Mouse (Mus musculus): Measurements from ENCODE around the gene Zmiz1. TPM values are rescaled to one million over a fixed set of nuclear protein-coding genes. Genes with fewer than 3 reads are reported as not detected.

Gene Zmiz1
- total and polyA plus RNA-seq, 3 experiments: 3.7 to 45.8 (median 11.1) TPM

DNA sequence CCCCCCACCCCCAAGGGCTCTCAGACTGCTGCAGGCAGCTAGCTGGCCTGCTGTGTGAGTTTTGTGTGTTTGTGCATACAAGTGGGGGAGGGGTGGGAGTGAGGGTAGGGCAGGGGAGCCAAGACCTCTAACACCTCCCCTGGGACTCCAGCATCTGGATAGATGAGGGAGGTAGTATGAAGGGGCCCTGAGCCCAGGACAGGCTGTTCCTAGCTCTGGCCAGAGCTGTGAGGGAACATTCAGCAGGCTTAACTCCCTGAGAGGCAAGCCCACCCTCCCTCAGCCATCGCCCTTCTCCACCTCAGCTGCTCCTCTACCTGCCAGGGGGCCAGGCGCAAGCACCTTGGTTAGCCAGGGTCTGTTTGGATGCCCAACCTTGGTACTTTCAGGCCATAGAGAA, 249.9 kb downstream of the Zmiz1 start:
- Histone ChIP-seq H3K4me2 (ENCODE audit: insufficient read depth, low read depth, poor library complexity, severe bottlenecking) (no peak overlapping the region), H3K27me3 (replicated peaks) (no peaks in the 10 kb centered on the region), H3K4me1 (ENCODE audit: control insufficient read depth in 1 of 2, insufficient read depth in 2 of 2) (peaks cover 0 to 22% of the 10 kb centered on the region in 2 experiments; a peak in 2 of 4 replicates), H3K36me3 (replicated peaks in 1 of 2; ENCODE audit: control insufficient read depth in 1 of 2, insufficient read depth in 1 of 2, low read length in 1 of 2) (no peaks in the 10 kb centered on the region), H3K9ac (ENCODE audit: insufficient read depth, low read depth) (no peak overlapping the region), H3K9me3 (replicated peaks; ENCODE audit: low read length) (no peaks in the 10 kb centered on the region), H3K27ac (ENCODE audit: insufficient read depth, low read depth) (no peak overlapping the region), H3K4me3 (replicated peaks in 1 of 3; ENCODE audit: low read depth in 2 of 3, low read length in 2 of 3, poor library complexity in 1 of 3) (no peak overlapping the region), H3K79me2 (replicated peaks; ENCODE audit: control insufficient read depth, extremely low read depth, insufficient read depth, poor library complexity, severe bottlenecking) (no peaks in the 10 kb centered on the region)
- no peak for TF ChIP-seq MEF2A (IDR thresholded peaks at IDR 0.05; ENCODE audit: borderline replicate concordance, low read depth, low read length)
- no peak for TF ChIP-seq CTCF (conservative IDR thresholded peaks at IDR 0.05 in 1 of 2, IDR thresholded peaks at IDR 0.05 in 1 of 2; ENCODE audit: low read depth in 2 of 2, low read length in 2 of 2)
- TF ChIP-seq BHLHE40 (IDR thresholded peaks at IDR 0.05; ENCODE audit: low read depth, low read length): no peak
- no peak for TF ChIP-seq NELFE (IDR thresholded peaks at IDR 0.05; ENCODE audit: low read depth, low read length)
- TF ChIP-seq SIN3A (IDR thresholded peaks at IDR 0.05; ENCODE audit: low read length): no peak
- TF ChIP-seq JUND (conservative IDR thresholded peaks at IDR 0.05; ENCODE audit: low read depth, low read length): no peak
- no peak for TF ChIP-seq KAT2A (IDR thresholded peaks at IDR 0.05; ENCODE audit: insufficient replicate concordance, low read length)
- TF ChIP-seq TCF12 (IDR thresholded peaks at IDR 0.05; ENCODE audit: low read depth, low read length): no peak
- TF ChIP-seq TBP (conservative IDR thresholded peaks at IDR 0.05; ENCODE audit: low read depth, low read length): no peak
- no peak for DNase-seq (ENCODE audit: extremely low read depth)
- dilution Hi-C loops (cut with MboI; ENCODE audit: extremely low pct_ligation_motif_present, extremely low pct_unique_long_range_greater_than_20kb, low sequenced_read_pairs) (no loop called here), in situ Hi-C loops (cut with MboI; ENCODE audit: low pct_ligation_motif_present, low pct_unique_long_range_greater_than_20kb, low sequenced_read_pairs) (no loop called here)

DNA sequence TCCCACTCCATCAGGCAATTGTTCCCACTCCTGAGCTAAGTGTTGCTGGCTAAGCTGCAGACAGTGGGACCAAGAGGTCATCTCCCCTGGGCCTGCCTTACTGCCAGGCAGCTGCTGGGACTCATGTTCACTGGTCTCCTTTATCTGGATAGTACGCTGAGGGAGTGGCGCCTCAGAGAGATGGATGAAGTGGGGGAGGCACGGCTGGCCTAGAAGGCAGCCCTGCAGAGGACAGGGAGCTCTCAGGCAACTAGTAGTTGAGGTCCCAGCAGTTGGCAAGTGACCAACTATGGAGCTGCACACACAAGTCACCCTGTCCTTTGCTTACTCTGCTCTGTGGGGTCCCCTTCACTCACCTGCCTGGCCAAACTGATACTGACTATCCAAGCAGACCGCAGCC, 251.1 kb downstream of the Zmiz1 start:
- TF ChIP-seq E2F4 (IDR thresholded peaks at IDR 0.05; ENCODE audit: insufficient replicate concordance, low read depth, low read length): no peak
- TF ChIP-seq ETS1 (conservative IDR thresholded peaks at IDR 0.05; ENCODE audit: low read depth, low read length): no peak
- H3K9me3 ChIP-seq (replicated peaks; ENCODE audit: low read length): no peaks in the 10 kb centered on the region
- dilution Hi-C loops (cut with MboI; ENCODE audit: extremely low pct_ligation_motif_present, extremely low pct_unique_long_range_greater_than_20kb, low sequenced_read_pairs) (no loop called here), in situ Hi-C loops (cut with MboI; ENCODE audit: low pct_ligation_motif_present, low pct_unique_long_range_greater_than_20kb, low sequenced_read_pairs) (loop anchor here (10.0 kb wide), 1 partner anchor 105 kb away; no protein-coding TSS in a partner anchor)
- H3K4me1 ChIP-seq (ENCODE audit: control insufficient read depth in 1 of 2, insufficient read depth in 2 of 2): peaks cover 0 to 22% of the 10 kb centered on the region in 2 experiments; a peak in 2 of 4 replicates
- no peaks in the 10 kb centered on the region for H3K27me3 ChIP-seq (replicated peaks)
- no peak overlapping the region for H3K9ac ChIP-seq (ENCODE audit: insufficient read depth, low read depth)
- no peak overlapping the region for H3K4me3 ChIP-seq (replicated peaks in 1 of 3; ENCODE audit: low read depth in 2 of 3, low read length in 2 of 3, poor library complexity in 1 of 3)
- H3K27ac ChIP-seq (ENCODE audit: insufficient read depth, low read depth): no peak overlapping the region
- H3K36me3 ChIP-seq (replicated peaks in 1 of 2; ENCODE audit: control insufficient read depth in 1 of 2, insufficient read depth in 1 of 2, low read length in 1 of 2): no peaks in the 10 kb centered on the region
- no peak overlapping the region for H3K4me2 ChIP-seq (ENCODE audit: insufficient read depth, low read depth, poor library complexity, severe bottlenecking)
- DNase-seq (ENCODE audit: extremely low read depth): no peak
- no peaks in the 10 kb centered on the region for H3K79me2 ChIP-seq (replicated peaks; ENCODE audit: control insufficient read depth, extremely low read depth, insufficient read depth, poor library complexity, severe bottlenecking)

GRCm38 (mm10) chr14:25710681-25711080, 251.7 kb downstream of the Zmiz1 start:
- no peak for DNase-seq (ENCODE audit: extremely low read depth)
- H3K4me2 ChIP-seq (ENCODE audit: insufficient read depth, low read depth, poor library complexity, severe bottlenecking): no peak overlapping the region
- in situ Hi-C loops (cut with MboI; ENCODE audit: low pct_ligation_motif_present, low pct_unique_long_range_greater_than_20kb, low sequenced_read_pairs): loop anchor here (10.0 kb wide), 1 partner anchor 104 kb away; no protein-coding TSS in a partner anchor
- H3K27me3 ChIP-seq (replicated peaks): no peaks in the 10 kb centered on the region
- H3K4me1 ChIP-seq (ENCODE audit: control insufficient read depth in 1 of 2, insufficient read depth in 2 of 2): peaks cover 0 to 22% of the 10 kb centered on the region in 2 experiments; a peak in 2 of 4 replicates
- TF ChIP-seq CHD2 (IDR thresholded peaks at IDR 0.05; ENCODE audit: low read length) (no peak), HCFC1 (IDR thresholded peaks at IDR 0.05; ENCODE audit: low read depth, low read length) (no peak), CHD1 (IDR thresholded peaks at IDR 0.05; ENCODE audit: low read depth, low read length) (no peak), ZKSCAN1 (IDR thresholded peaks at IDR 0.05; ENCODE audit: borderline replicate concordance, low read depth, low read length) (no peak), MAX (IDR thresholded peaks at IDR 0.05; ENCODE audit: low read length) (no peak), ZMIZ1 (IDR thresholded peaks at IDR 0.05; ENCODE audit: low read depth, low read length) (no peak), MYC (IDR thresholded peaks at IDR 0.05; ENCODE audit: low read depth, low read length) (no peak), RCOR1 (conservative IDR thresholded peaks at IDR 0.05; ENCODE audit: low read depth, low read length) (no peak), USF1 (IDR thresholded peaks at IDR 0.05; ENCODE audit: low read depth, low read length) (no peak), POLR2AphosphoS2 (IDR thresholded peaks at IDR 0.05; ENCODE audit: low read depth, low read length) (no peak), UBTF (IDR thresholded peaks at IDR 0.05; ENCODE audit: low read depth, low read length) (no peak), NELFE (IDR thresholded peaks at IDR 0.05; ENCODE audit: low read depth, low read length) (no peak), JUN (IDR thresholded peaks at IDR 0.05; ENCODE audit: insufficient read depth, low read depth, low read length) (no peak), PAX5 (IDR thresholded peaks at IDR 0.05; ENCODE audit: low read length) (no peak)
- no peaks in the 10 kb centered on the region for H3K79me2 ChIP-seq (replicated peaks; ENCODE audit: control insufficient read depth, extremely low read depth, insufficient read depth, poor library complexity, severe bottlenecking)
- H3K4me3 ChIP-seq (replicated peaks in 1 of 3; ENCODE audit: low read depth in 2 of 3, low read length in 2 of 3, poor library complexity in 1 of 3): no peak overlapping the region
- H3K9me3 ChIP-seq (replicated peaks; ENCODE audit: low read length): no peaks in the 10 kb centered on the region
- H3K36me3 ChIP-seq (replicated peaks in 1 of 2; ENCODE audit: control insufficient read depth in 1 of 2, insufficient read depth in 1 of 2, low read length in 1 of 2): no peaks in the 10 kb centered on the region
- dilution Hi-C loops (cut with MboI; ENCODE audit: extremely low pct_ligation_motif_present, extremely low pct_unique_long_range_greater_than_20kb, low sequenced_read_pairs): no loop called here
- H3K9ac ChIP-seq (ENCODE audit: insufficient read depth, low read depth): no peak overlapping the region
- H3K27ac ChIP-seq (ENCODE audit: insufficient read depth, low read depth): no peak overlapping the region

Data from CH12.LX (cell line).